Mouse (Mus musculus) heart, embryonic 13.5 days (tissue): ENCODE data around the gene Ebf3. TPM values are rescaled to one million over a fixed set of nuclear protein-coding genes. Genes with fewer than 3 reads are reported as not detected.

ENCODE experiments used
- ATAC-seq: fragments of 200-750 bp; cut with Nextera tagmentation; 2 replicates; pipeline ENCODE4 v1.8.0; 2017; ENCODE audit warnings: moderate TSS enrichment; ENCODE audit not compliant: insufficient number of reproducible peaks, low FRiP score, low TSS enrichment; ENCODE audit errors: extremely low read depth
- H3K27ac ChIP-seq: fragments of 300-500 bp; sonication (generic); replicated peaks from 2 replicates; pipeline ENCODE4 v1.5.1; 2015; ENCODE audit warnings: moderate library complexity, mild to moderate bottlenecking, inconsistent platforms
- H3K27me3 ChIP-seq: fragments of 300-500 bp; sonication (generic); replicated peaks from 2 replicates; pipeline ENCODE4 v1.6.1; 2015; ENCODE audit warnings: mild to moderate bottlenecking, inconsistent platforms
- H3K36me3 ChIP-seq: fragments of 300-500 bp; sonication (generic); 2 replicates; pipeline ENCODE4 v1.6.1; 2015; ENCODE audit warnings: mild to moderate bottlenecking, inconsistent platforms
- H3K4me1 ChIP-seq: fragments of 300-500 bp; sonication (generic); 2 replicates; pipeline ENCODE4 v1.6.1; 2015; ENCODE audit warnings: inconsistent platforms
- H3K4me2 ChIP-seq: fragments of 300-500 bp; sonication (generic); 2 replicates; pipeline ENCODE4 v1.6.1; 2015; ENCODE audit warnings: inconsistent platforms, mild to moderate bottlenecking, moderate library complexity
- H3K4me3 ChIP-seq: fragments of 300-500 bp; sonication (generic); 2 replicates; pipeline ENCODE4 v1.5.1; 2015; ENCODE audit warnings: moderate library complexity, mild to moderate bottlenecking, inconsistent platforms
- H3K9ac ChIP-seq: fragments of 300-500 bp; sonication (generic); 2 replicates; pipeline ENCODE4 v1.6.1; 2015; ENCODE audit warnings: inconsistent platforms, mild to moderate bottlenecking, moderate library complexity
- H3K9me3 ChIP-seq: fragments of 300-500 bp; sonication (generic); 2 replicates; pipeline ENCODE4 v1.6.1; 2016; ENCODE audit warnings: inconsistent platforms
- WGBS: fragments of 180-500 bp; shearing (Covaris S2); methylation state at CpG from one replicate; pipeline ENCODE4 v1.1.7; 2015; ENCODE audit warnings: mixed read lengths; 5-methylcytosine and 5-hydroxymethylcytosine counted together
- polyA plus RNA-seq: library from polyadenylated mRNA; unstranded; fragments of >200 nt; fragmentation: Nextera tagmentation; extraction: Ambion mirVana; gene quantifications from 2 replicates; pipeline ENCODE4 v1.2.1, GENCODE M21; 2015

Ebf3 gene
- polyA plus RNA-seq, 1 experiment from 2014 or later: 0.52 TPM

DNA sequence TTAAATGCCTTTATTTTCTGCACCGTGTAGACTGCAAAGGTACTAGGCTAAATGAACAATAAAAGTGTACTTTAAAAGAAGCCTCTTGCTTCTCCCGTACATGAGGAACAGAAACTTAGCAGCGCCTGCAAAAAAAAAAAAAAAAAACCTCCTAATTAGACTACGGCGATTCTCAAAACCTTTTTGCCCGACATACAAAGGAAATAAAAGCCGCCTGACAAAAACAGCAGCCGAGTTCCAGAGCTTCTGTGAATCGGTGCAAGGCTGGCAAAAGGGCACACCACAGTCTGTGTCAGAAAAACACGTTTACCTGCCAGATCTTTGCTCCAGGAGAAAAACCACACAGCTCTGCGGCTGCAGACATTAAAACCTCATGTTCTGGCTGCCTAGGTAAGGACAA is 3.4 kb downstream of the Ebf3 start:
- WGBS: 3% methylated on average over 11 of the region's 11 CpGs
- Histone ChIP-seq H3K4me1 (peaks cover 38% of the 10 kb centered on the region), H3K9me3 (no peaks in the 10 kb centered on the region), H3K4me3 (peak overlapping the region; percentile 62), H3K4me2 (peak overlapping the region; percentile 96), H3K36me3 (no peaks in the 10 kb centered on the region), H3K27me3 (peaks cover 94% of the 10 kb centered on the region), H3K27ac (no peak overlapping the region), H3K9ac (peak overlapping the region; percentile 75; the same call in 1 of the 2 replicates)
- ATAC-seq: no peak

DNA sequence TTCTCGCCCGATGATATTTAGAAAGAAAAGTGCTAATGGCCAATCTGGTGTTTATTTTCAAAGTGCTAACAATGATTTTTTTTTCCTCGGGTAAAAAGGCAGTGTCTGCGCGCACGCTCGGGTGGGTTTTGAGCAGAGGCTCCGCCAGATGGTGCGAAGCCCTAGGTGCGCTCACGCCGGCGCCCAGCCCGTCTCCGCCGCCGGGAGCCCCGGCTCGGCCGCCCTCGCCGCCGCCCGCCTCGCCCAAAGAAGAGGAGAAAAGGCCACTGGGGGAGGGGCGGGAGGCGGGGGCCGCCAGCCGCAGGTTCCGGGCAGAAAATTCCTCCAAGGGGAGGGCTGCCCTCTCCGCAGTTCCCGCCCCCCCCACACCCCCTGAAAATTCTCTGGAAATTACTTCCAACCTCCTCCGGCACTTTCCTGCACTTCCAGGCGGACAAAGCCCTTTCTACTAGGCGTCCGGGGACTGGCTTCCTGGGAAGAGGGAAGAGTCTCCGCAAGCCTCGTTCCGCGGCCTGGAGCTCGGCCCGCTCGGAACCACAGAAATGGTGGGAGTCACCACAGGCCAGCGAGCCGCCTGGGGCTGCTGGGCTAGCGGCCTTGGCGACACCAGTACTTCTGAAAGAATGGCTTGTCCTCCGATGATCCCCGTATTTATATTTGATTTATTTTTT is 4.0 kb downstream of the Ebf3 start:
- WGBS: 1% methylated on average over 34 of the region's 49 CpGs

DNA sequence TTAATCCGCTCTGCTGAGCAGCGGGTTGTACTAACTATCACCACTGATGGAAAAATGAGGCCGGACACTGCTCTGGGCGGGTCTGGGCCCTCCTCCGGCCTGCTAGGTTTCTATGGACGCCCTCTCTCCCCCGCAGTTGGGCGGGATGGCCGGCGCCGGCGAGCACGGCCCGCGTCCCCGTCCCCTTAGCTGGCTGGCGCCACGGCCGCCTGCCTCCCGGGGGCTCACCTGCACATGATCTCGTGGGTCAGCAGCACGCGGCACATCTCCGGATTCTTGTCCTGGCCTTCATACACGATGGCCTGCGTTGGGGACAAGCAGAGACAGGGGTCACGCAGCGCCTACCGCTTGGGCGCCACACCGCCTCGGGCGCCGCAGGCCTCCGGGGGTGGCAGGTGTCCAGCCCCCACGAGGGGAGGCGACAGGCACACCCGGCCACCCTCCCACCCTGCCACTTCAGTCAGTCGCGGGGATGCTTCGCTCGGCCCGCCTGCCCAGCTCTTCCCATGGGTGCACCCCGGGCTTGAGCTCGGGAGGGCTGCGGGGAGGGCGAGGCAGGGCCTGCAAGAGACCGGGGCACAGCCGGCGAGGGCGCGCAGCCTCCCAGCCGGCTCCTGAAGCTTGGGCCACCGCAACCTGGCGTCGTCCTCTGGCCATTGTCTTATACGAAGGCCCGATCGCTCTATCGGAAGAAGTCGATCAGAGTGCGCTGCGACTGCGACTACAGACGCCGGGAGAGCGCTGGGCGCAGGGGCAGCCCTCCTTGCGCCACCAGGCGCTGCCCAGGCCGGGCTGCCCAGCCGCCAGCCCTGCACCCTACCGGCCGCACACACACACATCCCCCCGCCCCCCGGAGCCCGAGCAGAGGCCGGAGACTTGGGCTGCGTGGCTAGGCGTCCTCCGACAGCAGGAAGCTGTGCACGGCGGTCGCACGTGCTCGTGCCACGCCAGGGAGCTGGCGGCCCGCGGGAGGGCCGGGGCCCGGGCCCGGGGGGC is 4.9 kb downstream of the Ebf3 start:
- H3K4me3 ChIP-seq: peak overlapping the region; percentile 62
- no peaks in the 10 kb centered on the region for H3K36me3 ChIP-seq
- no peak for ATAC-seq
- 1% methylated on average over 89 of the region's 93 CpGs for WGBS
- H3K4me1 ChIP-seq: peaks cover 28% of the 10 kb centered on the region
- H3K4me2 ChIP-seq: peak overlapping the region; percentile 96
- no peaks in the 10 kb centered on the region for H3K9me3 ChIP-seq
- peak overlapping the region; percentile 75 for H3K9ac ChIP-seq
- H3K27ac ChIP-seq: no peak overlapping the region; the same call in 1 of the 2 replicates
- peaks cover 93% of the 10 kb centered on the region for H3K27me3 ChIP-seq

More for the DNA sequence above, 4.0 kb downstream of the Ebf3 start:
- Histone ChIP-seq H3K36me3 (no peaks in the 10 kb centered on the region), H3K4me2 (peak overlapping the region; percentile 96), H3K4me1 (peaks cover 35% of the 10 kb centered on the region), H3K9me3 (no peaks in the 10 kb centered on the region), H3K4me3 (peak overlapping the region; percentile 62), H3K27me3 (peaks cover 94% of the 10 kb centered on the region), H3K9ac (peak overlapping the region; percentile 75), H3K27ac (no peak overlapping the region)
- no peak for ATAC-seq

DNA sequence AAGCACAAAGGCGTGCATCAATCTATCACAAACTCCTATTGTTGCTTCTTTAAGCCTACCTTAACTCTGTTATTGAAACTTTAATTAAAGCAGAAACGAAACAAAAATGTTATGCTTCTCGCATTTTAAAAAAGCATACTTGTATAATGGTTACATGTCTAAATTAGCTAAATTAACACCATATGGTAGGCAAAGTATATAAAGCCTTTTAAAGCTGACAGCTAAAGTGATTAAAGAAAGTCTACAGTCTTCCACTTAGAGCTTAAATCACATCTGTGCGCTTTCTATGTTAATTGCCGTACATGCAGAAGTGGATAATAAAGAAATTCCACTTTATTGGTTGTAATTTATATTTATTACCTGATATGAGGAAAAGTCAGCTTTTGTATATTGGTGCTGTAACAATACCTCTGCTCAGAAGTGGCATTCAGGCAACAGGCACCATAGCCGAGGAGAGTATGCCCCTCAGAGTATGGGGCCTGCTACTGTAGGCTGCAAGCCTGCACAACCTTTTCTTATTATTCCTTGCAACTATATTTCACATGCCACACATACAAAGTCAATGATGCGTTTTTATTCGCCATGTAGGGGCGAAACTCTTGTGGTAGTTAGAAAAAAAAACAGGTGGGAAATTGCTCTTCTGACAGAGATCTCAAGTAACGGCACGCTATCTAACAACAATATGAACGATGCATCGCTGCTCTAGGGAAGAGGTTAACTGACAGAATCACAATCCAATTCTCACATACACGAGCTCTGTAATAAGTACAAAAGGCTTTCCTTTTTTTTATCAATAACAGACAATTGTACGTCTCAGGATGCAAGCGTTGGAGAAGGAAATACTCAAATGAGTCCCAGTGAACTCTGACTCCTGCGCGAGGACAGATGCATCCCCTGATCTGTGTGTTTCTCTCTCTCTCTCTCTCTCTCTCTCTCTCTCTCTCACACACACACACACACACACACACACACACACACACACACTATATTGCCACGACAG is 5.9 kb downstream of the Ebf3 start:
- ATAC-seq: no peak
- no peak overlapping the region for H3K27ac ChIP-seq
- H3K9ac ChIP-seq: no peak overlapping the region
- H3K4me2 ChIP-seq: peak overlapping the region; percentile 96
- H3K4me1 ChIP-seq: peaks cover 31% of the 10 kb centered on the region
- H3K4me3 ChIP-seq: peak overlapping the region; percentile 62
- no peaks in the 10 kb centered on the region for H3K36me3 ChIP-seq
- WGBS: 35% methylated on average over 19 of the region's 19 CpGs
- peaks cover 94% of the 10 kb centered on the region for H3K27me3 ChIP-seq
- no peaks in the 10 kb centered on the region for H3K9me3 ChIP-seq

DNA sequence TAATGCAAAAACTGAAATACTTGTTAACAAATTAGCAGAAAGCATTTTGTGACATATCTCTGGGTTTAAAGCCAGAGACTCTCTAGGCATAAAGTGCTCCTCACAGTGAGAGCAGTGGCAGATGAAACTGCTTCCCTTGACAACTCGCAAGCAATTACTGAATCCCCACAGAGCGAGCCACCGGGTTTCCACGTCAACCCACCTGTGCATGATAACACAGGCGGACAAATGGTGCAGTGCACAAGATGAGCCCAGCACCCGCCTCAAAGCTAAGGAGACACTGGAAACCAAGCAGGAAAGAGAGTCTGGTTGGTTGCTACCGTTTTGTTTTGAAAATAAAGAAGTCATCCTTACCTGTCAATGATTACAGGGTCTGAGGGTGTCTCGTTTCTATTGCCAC is 7.1 kb downstream of the Ebf3 start:
- H3K4me1 ChIP-seq: peaks cover 30% of the 10 kb centered on the region
- H3K36me3 ChIP-seq: no peaks in the 10 kb centered on the region
- H3K27ac ChIP-seq: no peak overlapping the region
- H3K27me3 ChIP-seq: peaks cover 94% of the 10 kb centered on the region
- no peak overlapping the region for H3K4me2 ChIP-seq
- H3K9me3 ChIP-seq: no peaks in the 10 kb centered on the region
- no peak for ATAC-seq
- WGBS: 38% methylated on average over 8 of the region's 8 CpGs
- H3K4me3 ChIP-seq: no peak overlapping the region
- H3K9ac ChIP-seq: no peak overlapping the region

DNA sequence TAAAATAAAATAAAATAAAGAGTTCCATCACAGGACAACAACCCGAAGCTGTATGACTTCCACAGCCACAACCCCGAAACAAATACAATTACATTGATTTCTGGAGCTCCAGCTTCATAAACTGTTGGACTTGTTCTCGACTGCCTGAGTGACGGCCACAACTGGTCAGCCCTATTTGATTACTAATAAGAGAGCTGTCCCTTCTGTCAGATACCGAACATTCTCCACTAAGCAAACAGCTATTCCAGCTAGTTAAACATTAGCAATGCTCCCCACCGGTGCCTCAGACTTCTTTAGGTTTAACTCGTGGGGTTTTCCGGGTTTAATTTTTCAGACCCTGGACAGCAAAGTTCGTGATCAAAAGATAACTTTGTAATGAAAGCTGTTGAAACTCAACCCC is 8.1 kb downstream of the Ebf3 start:
- H3K4me3 ChIP-seq: no peak overlapping the region
- H3K9me3 ChIP-seq: no peaks in the 10 kb centered on the region
- no peak overlapping the region for H3K4me2 ChIP-seq
- H3K36me3 ChIP-seq: no peaks in the 10 kb centered on the region
- ATAC-seq: no peak
- peaks cover 89% of the 10 kb centered on the region for H3K27me3 ChIP-seq
- peaks cover 40% of the 10 kb centered on the region for H3K4me1 ChIP-seq
- H3K27ac ChIP-seq: no peak overlapping the region
- 54% methylated on average over 9 of the region's 9 CpGs for WGBS
- no peak overlapping the region for H3K9ac ChIP-seq

DNA sequence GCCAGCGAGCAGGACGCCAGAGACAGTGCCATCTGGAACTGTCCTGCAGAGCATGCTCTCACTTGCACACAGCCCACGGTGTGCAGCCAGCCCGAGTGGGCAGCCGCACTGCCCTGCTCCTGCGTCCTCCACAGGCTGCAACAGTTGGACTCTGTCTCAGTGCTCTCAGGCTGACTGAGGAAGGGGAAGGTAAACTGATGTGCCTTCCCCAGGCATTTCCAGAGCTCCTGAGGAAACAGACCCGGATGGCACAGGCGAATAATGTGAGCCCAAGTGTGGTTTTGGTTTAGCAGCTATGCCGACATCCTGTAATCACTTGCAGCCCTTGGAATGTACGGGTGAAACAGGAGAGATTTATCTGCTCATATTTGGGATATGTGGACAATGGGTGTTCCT is 10.5 kb downstream of the Ebf3 start:
- peaks cover 26% of the 10 kb centered on the region for H3K4me1 ChIP-seq
- H3K9ac ChIP-seq: 0 out of 2 replicates have a peak overlapping the region, but pooled peaks have one; percentile 10
- no peaks in the 10 kb centered on the region for H3K36me3 ChIP-seq
- no peak overlapping the region for H3K4me3 ChIP-seq
- no peaks in the 10 kb centered on the region for H3K9me3 ChIP-seq
- ATAC-seq: no peak
- peak overlapping the region; percentile 24; the same call in 1 of the 2 replicates for H3K4me2 ChIP-seq
- H3K27me3 ChIP-seq: peaks cover 88% of the 10 kb centered on the region
- H3K27ac ChIP-seq: no peak overlapping the region
- 45% methylated on average over 10 of the region's 10 CpGs for WGBS

DNA sequence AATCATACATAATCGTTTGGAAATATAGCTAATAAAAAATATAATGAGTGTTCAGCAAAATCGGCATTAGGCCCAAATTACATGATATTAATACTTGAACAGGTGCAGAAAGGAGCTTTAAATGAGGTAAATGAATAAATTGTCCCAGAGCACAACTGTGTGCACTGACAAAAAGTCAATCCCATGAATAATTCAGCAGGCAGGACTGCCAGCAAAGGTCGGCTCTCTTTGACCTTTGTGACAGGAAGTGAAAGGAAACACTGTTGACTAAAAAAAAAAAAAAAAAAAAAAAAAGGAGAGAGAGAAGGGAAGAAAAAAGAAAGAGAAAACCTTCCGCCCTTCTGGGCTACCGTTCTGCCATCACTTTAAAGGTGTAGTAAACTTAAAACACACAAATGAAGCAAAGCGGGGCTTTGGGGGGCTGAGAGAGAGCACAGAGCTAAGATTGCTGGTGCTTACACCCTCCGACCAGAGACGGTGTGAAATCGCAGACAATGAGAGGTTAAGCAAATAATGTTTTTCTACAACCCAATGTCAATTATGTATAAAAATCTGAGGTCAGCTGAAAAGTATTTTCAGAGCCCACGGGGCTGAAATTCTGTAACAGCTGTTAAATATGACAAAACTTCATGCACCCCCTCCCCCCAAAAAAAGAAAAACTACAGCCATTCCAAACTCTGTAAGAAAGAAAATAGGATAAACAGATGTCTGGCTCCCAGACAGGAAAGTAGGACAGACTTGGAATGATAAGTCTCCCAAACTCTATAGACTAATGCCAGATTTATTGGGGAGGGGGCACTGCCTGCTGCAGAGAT is 11.1 kb downstream of the Ebf3 start:
- ATAC-seq: no peak
- H3K9me3 ChIP-seq: no peaks in the 10 kb centered on the region
- no peak overlapping the region for H3K4me3 ChIP-seq
- H3K4me1 ChIP-seq: peaks cover 26% of the 10 kb centered on the region
- peaks cover 86% of the 10 kb centered on the region for H3K27me3 ChIP-seq
- H3K9ac ChIP-seq: no peak overlapping the region
- H3K4me2 ChIP-seq: peak overlapping the region; percentile 24; the same call in 1 of the 2 replicates
- 48% methylated on average over 10 of the region's 10 CpGs for WGBS
- H3K27ac ChIP-seq: no peak overlapping the region
- H3K36me3 ChIP-seq: no peaks in the 10 kb centered on the region

DNA sequence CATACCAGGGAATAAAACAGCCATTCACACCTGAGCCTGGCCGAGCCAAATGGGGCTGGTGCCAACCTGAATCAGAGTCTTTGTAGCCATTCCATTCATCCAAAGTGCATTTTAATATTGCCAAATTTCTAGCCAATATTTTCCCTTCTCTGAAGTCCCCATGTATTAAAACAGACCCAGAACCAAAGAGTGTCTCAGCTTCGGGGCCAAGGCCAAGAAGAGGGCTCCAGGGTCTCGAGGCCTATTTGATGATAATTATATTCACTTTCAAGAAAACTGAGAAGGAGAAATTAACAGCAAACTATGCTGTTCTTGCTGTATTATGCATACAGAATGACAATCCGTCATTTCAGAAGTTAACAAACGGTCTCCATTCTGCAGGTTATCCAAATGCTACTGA is 12.1 kb downstream of the Ebf3 start:
- peaks cover 26% of the 10 kb centered on the region for H3K4me1 ChIP-seq
- no peak overlapping the region for H3K9ac ChIP-seq
- H3K9me3 ChIP-seq: no peaks in the 10 kb centered on the region
- 83% methylated on average over 5 of the region's 5 CpGs for WGBS
- H3K36me3 ChIP-seq: no peaks in the 10 kb centered on the region
- H3K27ac ChIP-seq: no peak overlapping the region
- H3K4me2 ChIP-seq: no peak overlapping the region
- no peak overlapping the region for H3K4me3 ChIP-seq
- H3K27me3 ChIP-seq: peaks cover 88% of the 10 kb centered on the region
- no peak for ATAC-seq

DNA sequence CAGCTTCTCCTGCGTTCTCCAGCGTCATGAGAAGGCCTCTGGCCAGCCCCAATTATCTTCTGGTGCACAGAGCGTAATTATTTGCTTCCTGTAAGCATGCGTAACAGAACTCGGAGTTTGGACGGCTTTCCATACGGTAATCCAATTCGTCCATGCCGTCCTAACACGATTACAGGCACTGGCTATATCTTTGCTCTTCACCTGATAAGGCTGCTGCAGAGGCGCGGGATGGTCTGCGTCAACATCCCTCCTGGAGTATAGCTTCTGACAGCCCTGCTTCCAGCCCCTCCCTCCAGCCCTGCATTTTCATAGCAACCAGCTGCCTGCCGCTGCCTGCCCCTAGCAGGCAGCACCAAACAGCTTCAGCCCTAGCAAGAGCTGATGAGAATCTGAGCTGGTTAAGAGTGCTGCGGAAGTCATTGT is 12.9 kb downstream of the Ebf3 start:
- Histone ChIP-seq H3K4me3 (peak overlapping the region; percentile 19), H3K4me2 (peak overlapping the region; percentile 53), H3K36me3 (no peaks in the 10 kb centered on the region), H3K9me3 (no peaks in the 10 kb centered on the region), H3K9ac (no peak overlapping the region; the same call in 1 of the 2 replicates), H3K27ac (no peak overlapping the region), H3K27me3 (peaks cover 87% of the 10 kb centered on the region), H3K4me1 (peaks cover 26% of the 10 kb centered on the region)
- ATAC-seq: no peak
- 6% methylated on average over 15 of the region's 15 CpGs for WGBS
